Mouse (Mus musculus): ENCODE data around the gene Cc2d1a.
A peak's percentile ranks its signal among the peaks of the same experiment; 100 is the strongest.

Cc2d1a gene

GRCm38 (mm10) chr8:84176560-84176959 is 28.8 kb upstream of the Cc2d1a start:
- DNase-seq: no peak

- no peak for DNase-seq
These were observed 26.1 kb upstream of the Cc2d1a start for GRCm38 (mm10) chr8:84173861-84174260.

GRCm38 (mm10) chr8:84170096-84170495 is 22.4 kb upstream of the Cc2d1a start:
- no peak for DNase-seq

GRCm38 (mm10) chr8:84167696-84168095 is 20.0 kb upstream of the Cc2d1a start:
- no peak for DNase-seq

- DNase-seq: no peak
These were observed 9.9 kb upstream of the Cc2d1a start for GRCm38 (mm10) chr8:84157620-84158019.

GRCm38 (mm10) chr8:84149181-84149580 is 1.4 kb upstream of the Cc2d1a start:
- DNase-seq: no peak

- no peak for DNase-seq
These were observed 755 bp upstream of the Cc2d1a start for GRCm38 (mm10) chr8:84148531-84148850.

- DNase-seq: no peak
These were observed 391 bp downstream of the Cc2d1a start for GRCm38 (mm10) chr8:84147324-84147766.

- no peak for DNase-seq
These were observed 3.0 kb downstream of the Cc2d1a start for GRCm38 (mm10) chr8:84144636-84145245.

- no peak for DNase-seq
These were observed 6.9 kb downstream of the Cc2d1a start for GRCm38 (mm10) chr8:84140838-84141237.

GRCm38 (mm10) chr8:84137848-84138247 is 9.9 kb downstream of the Cc2d1a start:
- DNase-seq: no peak

GRCm38 (mm10) chr8:84132225-84132624 is 15.5 kb downstream of the Cc2d1a start:
- DNase-seq: no peak

GRCm38 (mm10) chr8:84130806-84131205 is 16.9 kb downstream of the Cc2d1a start:
- no peak for DNase-seq

- no peak for DNase-seq
These were observed 19.5 kb downstream of the Cc2d1a start for GRCm38 (mm10) chr8:84128277-84128676.

GRCm38 (mm10) chr8:84127202-84127901 is 20.4 kb downstream of the Cc2d1a start:
- no peak for DNase-seq

GRCm38 (mm10) chr8:84126742-84127141 is 21.0 kb downstream of the Cc2d1a start:
- no peak for DNase-seq

GRCm38 (mm10) chr8:84125656-84126055 is 22.1 kb downstream of the Cc2d1a start, which contains the start of gene Podnl1:
Gene Podnl1, plus strand, starts transcription at chr8:84125989.
- no peak for DNase-seq

- no peak for DNase-seq
These were observed 25.6 kb downstream of the Cc2d1a start for GRCm38 (mm10) chr8:84122151-84122550.

- no peak for DNase-seq
These were observed 32.1 kb downstream of the Cc2d1a start for GRCm38 (mm10) chr8:84115646-84116045.

GRCm38 (mm10) chr8:84106216-84107040 is 41.3 kb downstream of the Cc2d1a start:
- no peak for DNase-seq

GRCm38 (mm10) chr8:84105676-84106075 is 42.1 kb downstream of the Cc2d1a start:
- DNase-seq: no peak

GRCm38 (mm10) chr8:84104697-84105609 is 42.8 kb downstream of the Cc2d1a start, which contains the start of gene Dcaf15:
Gene Dcaf15, minus strand, starts transcription at chr8:84104768.
- peak; percentile 99 for DNase-seq

- DNase-seq: no peak
These were observed 43.5 kb downstream of the Cc2d1a start for GRCm38 (mm10) chr8:84104221-84104620.

All from layer of hippocampus, adult 9-11 months (tissue).